8 mouse cellular contexts compared by ENCODE assay signal in the genomic region with DNA sequence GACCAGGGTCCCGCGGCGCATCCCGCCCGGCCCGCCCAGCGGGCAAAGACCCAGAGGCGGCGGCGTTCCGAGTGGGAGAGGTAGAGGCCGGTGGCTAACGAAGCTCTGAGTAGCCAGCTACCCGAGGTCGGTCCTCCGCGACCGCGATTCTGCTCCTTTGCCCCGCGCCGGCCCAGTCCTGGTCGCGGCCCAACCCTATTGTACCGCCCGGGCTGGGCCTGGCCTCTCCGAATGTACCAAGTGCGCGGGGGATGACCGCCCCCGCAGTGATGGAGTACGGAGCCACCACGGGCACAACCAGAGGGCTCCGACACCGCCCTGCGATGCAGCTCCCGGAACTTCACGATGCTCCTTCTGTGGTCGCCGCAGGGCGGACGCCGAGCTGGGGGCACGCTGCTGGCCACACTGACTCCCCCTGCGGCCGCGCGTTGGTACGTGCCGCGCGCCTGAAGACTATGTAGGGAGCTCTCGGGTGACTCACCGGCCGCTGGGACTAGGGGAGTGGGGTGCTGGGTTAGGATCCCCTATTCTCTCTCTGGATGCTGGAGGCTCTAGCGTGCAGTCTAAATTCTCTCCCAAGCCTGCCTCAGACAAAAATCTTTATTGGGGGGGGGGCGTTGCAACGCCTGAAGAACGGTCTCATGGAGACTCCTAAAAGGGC. TPM values are rescaled to one million over a fixed set of nuclear protein-coding genes. Genes with fewer than 3 reads are reported as not detected.
DNase-seq lines count a peak whose midpoint lies in the region; ATAC-seq and TF ChIP-seq lines count a peak whose summit lies in the region.

A gene (minus strand): TSS at position 213 of the 661 bp plus-strand sequence.

- H3K27me3 ChIP-seq in heart, embryonic 11.5 days (ENCODE audit: control insufficient read depth, insufficient read depth, low read length) = no peaks in the 10 kb centered on the region
- no peaks in the 10 kb centered on the region for H3K27me3 ChIP-seq in kidney, embryonic 16.5 days (ENCODE audit: insufficient read depth, low read length)
- H3K27me3 ChIP-seq in liver, adult 2 months (ENCODE audit: control insufficient read depth, insufficient read depth, low read length) = no peaks in the 10 kb centered on the region

- peaks cover 71% of the 10 kb centered on the region for H3K4me1 ChIP-seq in heart, embryonic 11.5 days (ENCODE audit: control insufficient read depth, insufficient read depth, low read length)
- peaks cover 76% of the 10 kb centered on the region for H3K4me1 ChIP-seq in kidney, embryonic 16.5 days (ENCODE audit: insufficient read depth, low read length)
- H3K4me1 ChIP-seq in liver, adult 2 months (ENCODE audit: control insufficient read depth, insufficient read depth, low read length) = peaks cover 14% of the 10 kb centered on the region

- peak; percentile 72 for ATAC-seq in erythroblast, adult 5-6 weeks (replicated peaks; ENCODE audit: low FRiP score, poor library complexity, severe bottlenecking)
- ATAC-seq in heart, embryonic 11.5 days (replicated peaks; ENCODE audit: insufficient number of reproducible peaks, low FRiP score, low TSS enrichment) = peak; percentile 79
- ATAC-seq in kidney, embryonic 16.5 days (ENCODE audit: low FRiP score, low TSS enrichment) = peak; percentile 81
- ATAC-seq in monocyte, adult 5-6 weeks (replicated peaks; ENCODE audit: insufficient number of reproducible peaks, low FRiP score, low TSS enrichment, poor library complexity, severe bottlenecking) = peak; percentile 40

- H3K79me2 ChIP-seq in liver, adult 2 months (ENCODE audit: control insufficient read depth, insufficient read depth, low read length) = peaks cover 44% of the 10 kb centered on the region

- H3K27ac ChIP-seq in heart, embryonic 11.5 days (ENCODE audit: low read depth, low read length) = peak within 1 kb of the TSS; percentile 97
- H3K27ac ChIP-seq in kidney, embryonic 16.5 days (ENCODE audit: low read length) = peak within 1 kb of the TSS; percentile 93
- H3K27ac ChIP-seq in liver, adult 2 months (replicated peaks; ENCODE audit: insufficient read depth, low read depth, low read length) = peak within 1 kb of the TSS; percentile 94

- peak; percentile 98 for TF ChIP-seq POLR2A in liver, adult 2 months (IDR thresholded peaks at IDR 0.05; ENCODE audit: extremely low read depth, insufficient read depth, low read length)

- under 1% methylated on average over 55 of the region's 59 CpGs for WGBS in heart, embryonic 11.5 days (ENCODE audit: insufficient replicate concordance)
- 0% methylated on average over 59 of the region's 59 CpGs for WGBS in kidney, embryonic 16.5 days
- under 1% methylated on average over 53 of the region's 59 CpGs for WGBS in liver, adult 2 months

- TF ChIP-seq CTCF in liver, adult 2 months (IDR thresholded peaks at IDR 0.05; ENCODE audit: low read depth, low read length) = no peak

- H3K9ac ChIP-seq in heart, embryonic 11.5 days (ENCODE audit: low read depth, low read length) = peak within 1 kb of the TSS; percentile 98
- peak within 1 kb of the TSS; percentile 99 for H3K9ac ChIP-seq in kidney, embryonic 16.5 days (replicated peaks; ENCODE audit: low read length)
- H3K9ac ChIP-seq in liver, adult 2 months (ENCODE audit: low read depth, low read length) = peak within 1 kb of the TSS; percentile 79

- H3K9me3 ChIP-seq in heart, embryonic 11.5 days (replicated peaks; ENCODE audit: control insufficient read depth, low read length) = no peaks in the 10 kb centered on the region
- no peaks in the 10 kb centered on the region for H3K9me3 ChIP-seq in kidney, embryonic 16.5 days (ENCODE audit: low read length)

- H3K4me3 ChIP-seq in heart, embryonic 11.5 days (ENCODE audit: low read depth, low read length) = peak within 1 kb of the TSS; percentile 99
- H3K4me3 ChIP-seq in kidney, embryonic 16.5 days (ENCODE audit: low read length) = peak within 1 kb of the TSS; percentile 99
- H3K4me3 ChIP-seq in liver, adult 2 months (ENCODE audit: insufficient read depth, low read depth, low read length) = peak within 1 kb of the TSS; percentile 84

- peak within 1 kb of the TSS; percentile 98 for H3K4me2 ChIP-seq in heart, embryonic 11.5 days
- H3K4me2 ChIP-seq in kidney, embryonic 16.5 days (replicated peaks; ENCODE audit: low read depth, low read length) = peak within 1 kb of the TSS; percentile 80

- no peaks in the 10 kb centered on the region for H3K36me3 ChIP-seq in heart, embryonic 11.5 days (ENCODE audit: control insufficient read depth, insufficient read depth, low read length)
- H3K36me3 ChIP-seq in kidney, embryonic 16.5 days (ENCODE audit: insufficient read depth, low read length) = no peaks in the 10 kb centered on the region
- no peaks in the 10 kb centered on the region for H3K36me3 ChIP-seq in liver, adult 2 months (ENCODE audit: control insufficient read depth, insufficient read depth, low read length)

- peak; percentile 89 to 92 for DNase-seq in B cell, adult 2 months
- DNase-seq in brain, adult 2 months (ENCODE audit: low read depth, low spot score) = peak; percentile 94
- DNase-seq in liver, adult 2 months (ENCODE audit: extremely low read depth, low read depth, low spot score) = peak; percentile 56
- DNase-seq in spleen, postnatal 36 days (ENCODE audit: low spot score in 2 of 2) = peak; percentile 81 to 83

RNA-seq across cellular contexts. Expression of the gene that starts here (rescaled TPM):
- total RNA-seq in erythroblast, adult 5-6 weeks (2015; ENCODE audit: low replicate concordance) = 3.3 and 7.3 TPM in 2 replicates
- 7.7 and 17.0 TPM in 2 replicates for total RNA-seq in erythroblast, adult 5-6 weeks (2017; ENCODE audit: low replicate concordance)
- polyA plus RNA-seq in heart, embryonic 11.5 days (2014; fragmentation: Nextera tagmentation; extraction: Ambion mirVana) = 37.0 and 44.6 TPM in 2 replicates
- polyA plus RNA-seq in kidney, embryonic 16.5 days (2015; fragmentation: Nextera tagmentation; extraction: Ambion mirVana) = 31.5 and 32.2 TPM in 2 replicates
- total RNA-seq in liver, adult 2 months (2014; rRNA removed) = 7.5 and 8.2 TPM in 2 replicates
- polyA plus RNA-seq in liver, adult 2 months (2012; rRNA removed) = 18.5 and 19.1 TPM in 2 replicates
- total RNA-seq in monocyte, adult 5-6 weeks (2017) = 103 to 151 TPM (median 107 TPM) in 3 replicates

Comparison
In these comparisons a context has a peak if more than half of its experiments do, and no peak if none do; other contexts are left out.
1. Peak in every context shown above with its lines: DNase-seq, ATAC-seq, H3K4me3 ChIP-seq and H3K27ac ChIP-seq.